Mouse (Mus musculus): ENCODE data around the gene Zfp523. TPM values are rescaled to one million over a fixed set of nuclear protein-coding genes. Genes with fewer than 3 reads are reported as not detected.
A peak's percentile ranks its signal among the peaks of the same experiment; 100 is the strongest.

The Zfp523 gene
- total and polyA plus RNA-seq, 3 experiments = 29.5 to 53.0 TPM; not detected in 1

GRCm38 (mm10) chr17:28212391-28212790 lies 35.5 kb downstream of the Zfp523 start:
- Histone ChIP-seq H3K27ac (ENCODE audit: control insufficient read depth, low read depth, low read length) (peak overlapping the region; percentile 84), H3K36me3 (ENCODE audit: control insufficient read depth in 1 of 2, insufficient read depth in 2 of 2, low read length in 2 of 2) (peaks cover 1 to 14% of the 10 kb centered on the region in 2 experiments; a peak in 3 of 4 replicates), H3K4me3 (ENCODE audit: control insufficient read depth in 1 of 2, insufficient read depth in 1 of 2, low read depth in 2 of 2, low read length in 2 of 2) (no peak overlapping the region), H3K9me3 (replicated peaks; ENCODE audit: insufficient read depth, low read length) (no peaks in the 10 kb centered on the region), H3K79me2 (ENCODE audit: control insufficient read depth, insufficient read depth, low read length, poor library complexity) (peaks cover 35% of the 10 kb centered on the region), H3K27me3 (ENCODE audit: control insufficient read depth in 1 of 2, insufficient read depth in 2 of 2, low read length in 2 of 2) (no peaks in the 10 kb centered on the region), H3K4me1 (ENCODE audit: control insufficient read depth in 1 of 2, insufficient read depth in 2 of 2, low read length in 2 of 2) (peaks cover 3 to 20% of the 10 kb centered on the region in 2 experiments), H3K9ac (ENCODE audit: control insufficient read depth, low read depth, low read length, poor library complexity, severe bottlenecking) (no peak overlapping the region)
- DNase-seq (ENCODE audit: low read depth, low spot score) = no peak
- TF ChIP-seq SMC3 (IDR thresholded peaks at IDR 0.05; ENCODE audit: low read depth, low read length) = no peak
- TF ChIP-seq RCOR1 (IDR thresholded peaks at IDR 0.05; ENCODE audit: low read depth, low read length) = 0 out of 2 replicates have a peak, but pooled peaks have one; percentile 5

GRCm38 (mm10) chr17:28213236-28213635 lies 36.3 kb downstream of the Zfp523 start:
- Histone ChIP-seq H3K4me1 (ENCODE audit: control insufficient read depth in 1 of 2, insufficient read depth in 2 of 2, low read length in 2 of 2) (peaks cover 3 to 20% of the 10 kb centered on the region in 2 experiments), H3K27ac (ENCODE audit: control insufficient read depth, low read depth, low read length) (no peak overlapping the region), H3K36me3 (ENCODE audit: control insufficient read depth in 1 of 2, insufficient read depth in 2 of 2, low read length in 2 of 2) (peaks cover 1 to 14% of the 10 kb centered on the region in 2 experiments; a peak in 3 of 4 replicates), H3K9me3 (replicated peaks; ENCODE audit: insufficient read depth, low read length) (no peaks in the 10 kb centered on the region), H3K27me3 (ENCODE audit: control insufficient read depth in 1 of 2, insufficient read depth in 2 of 2, low read length in 2 of 2) (no peaks in the 10 kb centered on the region), H3K9ac (ENCODE audit: control insufficient read depth, low read depth, low read length, poor library complexity, severe bottlenecking) (no peak overlapping the region), H3K4me3 (ENCODE audit: control insufficient read depth in 1 of 2, insufficient read depth in 1 of 2, low read depth in 2 of 2, low read length in 2 of 2) (no peak overlapping the region), H3K79me2 (ENCODE audit: control insufficient read depth, insufficient read depth, low read length, poor library complexity) (peaks cover 29% of the 10 kb centered on the region)
- peak; percentile 68 to 76 (median 75) for TF ChIP-seq CTCF (IDR thresholded peaks at IDR 0.05 in 2 of 3, conservative IDR thresholded peaks at IDR 0.05 in 1 of 3; ENCODE audit: control insufficient read depth in 1 of 3, insufficient read depth in 1 of 3, low read depth in 2 of 3, low read length in 3 of 3, poor library complexity in 1 of 3, severe bottlenecking in 1 of 3)
- 0 out of 2 replicates have a peak, but pooled peaks have one; percentile 7 for TF ChIP-seq ZNF384 (IDR thresholded peaks at IDR 0.05; ENCODE audit: low read depth, low read length)
- peak; percentile 2; the same call in 1 of the 2 replicates for TF ChIP-seq RAD21 (IDR thresholded peaks at IDR 0.05; ENCODE audit: low read depth, low read length)
- TF ChIP-seq HCFC1 (IDR thresholded peaks at IDR 0.05; ENCODE audit: low read depth, low read length) = no peak
- TF ChIP-seq MYB (IDR thresholded peaks at IDR 0.05; ENCODE audit: low read depth, low read length) = no peak
- TF ChIP-seq CHD2 (IDR thresholded peaks at IDR 0.05; ENCODE audit: low read length) = no peak
- peak; percentile 35 for TF ChIP-seq SMC3 (IDR thresholded peaks at IDR 0.05; ENCODE audit: low read depth, low read length)
- DNase-seq (ENCODE audit: low read depth, low spot score) = peak; percentile 69

- H3K4me3 ChIP-seq (ENCODE audit: control insufficient read depth in 1 of 2, insufficient read depth in 1 of 2, low read depth in 2 of 2, low read length in 2 of 2) = no peak overlapping the region
- H3K9me3 ChIP-seq (replicated peaks; ENCODE audit: insufficient read depth, low read length) = no peaks in the 10 kb centered on the region
- no peak for DNase-seq (ENCODE audit: low read depth, low spot score)
- H3K36me3 ChIP-seq (ENCODE audit: control insufficient read depth in 1 of 2, insufficient read depth in 2 of 2, low read length in 2 of 2) = peaks cover 3 to 7% of the 10 kb centered on the region in 2 experiments; a peak in 3 of 4 replicates
- peaks cover 0 to 10% of the 10 kb centered on the region in 2 experiments; a peak in 2 of 4 replicates for H3K4me1 ChIP-seq (ENCODE audit: control insufficient read depth in 1 of 2, insufficient read depth in 2 of 2, low read length in 2 of 2)
- H3K27ac ChIP-seq (ENCODE audit: control insufficient read depth, low read depth, low read length) = no peak overlapping the region
- TF ChIP-seq POLR2A (IDR thresholded peaks at IDR 0.05; ENCODE audit: control insufficient read depth in 1 of 2, insufficient read depth in 1 of 2, low read depth in 1 of 2, low read length in 2 of 2, poor library complexity in 1 of 2) (no peak), POLR2AphosphoS2 (IDR thresholded peaks at IDR 0.05; ENCODE audit: low read length) (no peak)
- no peak overlapping the region for H3K9ac ChIP-seq (ENCODE audit: control insufficient read depth, low read depth, low read length, poor library complexity, severe bottlenecking)
- H3K27me3 ChIP-seq (ENCODE audit: control insufficient read depth in 1 of 2, insufficient read depth in 2 of 2, low read length in 2 of 2) = no peaks in the 10 kb centered on the region
- peaks cover 2% of the 10 kb centered on the region for H3K79me2 ChIP-seq (ENCODE audit: control insufficient read depth, insufficient read depth, low read length, poor library complexity)
Measured at GRCm38 (mm10) chr17:28216791-28217190, 39.9 kb downstream of the Zfp523 start.
